Mouse (Mus musculus) neural tube, embryonic 15.5 days (tissue): ENCODE data around the gene Gzmm. TPM values are rescaled to one million over a fixed set of nuclear protein-coding genes. Genes with fewer than 3 reads are reported as not detected.

Experiments used
- ATAC-seq: fragments of 200-750 bp; cut with Nextera tagmentation; 2 replicates; pipeline ENCODE4 v1.8.0; 2017; ENCODE audit warnings: mild to moderate bottlenecking, moderate TSS enrichment, moderate library complexity; ENCODE audit not compliant: low FRiP score
- H3K27ac ChIP-seq: fragments of 300-500 bp; sonication (generic); replicated peaks from 2 replicates; pipeline ENCODE4 v1.5.1; 2015; ENCODE audit warnings: mild to moderate bottlenecking, inconsistent platforms
- H3K27me3 ChIP-seq: fragments of 300-500 bp; sonication (generic); replicated peaks from 2 replicates; pipeline ENCODE4 v1.6.1; 2015; ENCODE audit warnings: inconsistent platforms
- H3K36me3 ChIP-seq: fragments of 300-500 bp; sonication (generic); 2 replicates; pipeline ENCODE4 v1.6.1; 2015; ENCODE audit warnings: inconsistent platforms
- H3K4me1 ChIP-seq: fragments of 300-500 bp; sonication (generic); 2 replicates; pipeline ENCODE4 v1.6.1; 2015; ENCODE audit warnings: inconsistent platforms
- H3K4me2 ChIP-seq: fragments of 300-500 bp; sonication (generic); 2 replicates; pipeline ENCODE4 v1.6.1; 2015; ENCODE audit warnings: inconsistent platforms, mild to moderate bottlenecking, moderate library complexity
- H3K4me3 ChIP-seq: fragments of 300-500 bp; sonication (generic); replicated peaks from 2 replicates; pipeline ENCODE4 v1.5.1; 2015; ENCODE audit warnings: mild to moderate bottlenecking, inconsistent platforms
- H3K9ac ChIP-seq: fragments of 300-500 bp; sonication (generic); replicated peaks from 2 replicates; pipeline ENCODE4 v1.6.1; 2015; ENCODE audit warnings: mild to moderate bottlenecking, inconsistent platforms
- H3K9me3 ChIP-seq: fragments of 300-500 bp; sonication (generic); replicated peaks from 2 replicates; pipeline ENCODE4 v1.6.1; 2016; ENCODE audit warnings: inconsistent platforms
- WGBS: fragments of 180-500 bp; shearing (Covaris S2); methylation state at CpG from one replicate; pipeline ENCODE4 v1.1.7; 2015; ENCODE audit warnings: mixed read lengths; 5-methylcytosine and 5-hydroxymethylcytosine counted together
- polyA plus RNA-seq: library from polyadenylated mRNA; unstranded; fragments of >200 nt; fragmentation: Nextera tagmentation; extraction: Ambion mirVana; gene quantifications from 2 replicates; pipeline ENCODE4 v1.2.1, GENCODE M21; 2015

Gzmm gene
- polyA plus RNA-seq = 1.1 TPM in 2 replicates

DNA sequence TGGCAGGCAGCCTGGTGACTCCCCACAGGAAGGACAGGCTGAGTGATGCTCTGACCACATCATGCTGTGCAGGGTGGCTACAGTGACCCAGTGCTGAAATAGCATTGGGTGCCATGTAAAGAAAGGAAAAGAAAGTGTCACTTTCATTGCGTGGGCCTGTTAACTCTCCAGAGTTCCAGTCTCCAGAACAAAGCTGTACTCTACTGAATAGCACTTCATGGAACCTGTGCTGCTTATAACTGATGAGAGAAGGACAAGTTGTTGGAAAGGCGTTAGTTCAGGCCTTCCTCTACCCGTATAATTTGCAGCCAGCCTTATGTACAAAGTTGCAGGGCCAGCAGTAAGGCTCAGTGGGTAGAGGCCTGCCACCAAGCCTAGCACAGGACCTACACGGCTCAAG, at the start of gene Gzmm:
Gene Gzmm, plus strand, starts transcription at position 301 of the 400 bp plus-strand sequence.
- no peak within 1 kb of the TSS for H3K4me2 ChIP-seq
- H3K27ac ChIP-seq = no peak within 1 kb of the TSS
- no peaks in the 10 kb centered on the region for H3K27me3 ChIP-seq
- no peak for ATAC-seq
- no peak within 1 kb of the TSS for H3K4me3 ChIP-seq
- H3K9ac ChIP-seq = no peak within 1 kb of the TSS
- 79% methylated on average over 4 of the region's 4 CpGs for WGBS
- no peaks in the 10 kb centered on the region for H3K9me3 ChIP-seq
- peaks cover 7% of the 10 kb centered on the region for H3K4me1 ChIP-seq
- peaks cover 48% of the 10 kb centered on the region for H3K36me3 ChIP-seq

GRCm38 (mm10) chr10:79645711-79646110, 43.1 kb upstream of the Gzmm start, which contains the start of gene Odf3l2:
Odf3l2 (minus strand) TSS chr10:79645738.
- Histone ChIP-seq H3K9me3 (no peaks in the 10 kb centered on the region), H3K4me3 (no peak within 1 kb of the TSS), H3K27me3 (no peaks in the 10 kb centered on the region; the same call in 1 of the 2 replicates), H3K36me3 (no peaks in the 10 kb centered on the region), H3K4me1 (no peaks in the 10 kb centered on the region), H3K4me2 (no peak within 1 kb of the TSS), H3K27ac (no peak within 1 kb of the TSS), H3K9ac (no peak within 1 kb of the TSS)
- ATAC-seq = no peak
- WGBS = 85% methylated on average over 8 of the region's 8 CpGs

- Histone ChIP-seq H3K4me2 (no peak overlapping the region), H3K9ac (no peak overlapping the region), H3K36me3 (no peaks in the 10 kb centered on the region), H3K27me3 (peaks cover 9% of the 10 kb centered on the region), H3K9me3 (no peaks in the 10 kb centered on the region), H3K27ac (no peak overlapping the region), H3K4me3 (no peak overlapping the region), H3K4me1 (peaks cover 3% of the 10 kb centered on the region; the same call in 1 of the 2 replicates)
- WGBS = 32% methylated on average over 7 of the region's 7 CpGs
- peak; percentile 67; the same call in 1 of the 2 replicates for ATAC-seq
These were observed 39.6 kb upstream of the Gzmm start for GRCm38 (mm10) chr10:79649070-79649751.

- H3K9ac ChIP-seq = no peak overlapping the region
These were observed 36.0 kb upstream of the Gzmm start for GRCm38 (mm10) chr10:79652789-79653188.

DNA sequence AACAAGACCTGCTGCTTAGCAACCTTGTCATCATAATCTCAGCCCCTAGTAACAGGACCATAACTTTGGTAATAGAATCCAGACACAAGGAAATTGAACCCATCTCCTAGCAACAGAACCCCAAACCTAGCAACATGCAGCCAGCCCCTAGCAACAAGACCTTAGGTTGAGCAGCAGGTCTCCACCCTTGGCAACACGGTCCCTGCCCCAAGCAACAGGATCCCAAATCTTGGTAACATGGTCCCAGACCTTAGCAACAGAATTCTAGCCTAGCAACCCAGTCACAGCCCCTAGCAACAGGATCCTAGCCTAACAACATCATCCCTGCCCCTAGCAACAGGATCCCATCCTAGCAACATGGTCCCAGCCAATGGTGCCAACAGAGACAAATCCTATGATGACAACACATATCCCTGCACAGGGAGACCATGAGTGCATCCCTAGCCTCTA, 33.8 kb upstream of the Gzmm start:
- no peak overlapping the region for H3K4me3 ChIP-seq
- 3% methylated on average over 1 of the region's 1 CpGs for WGBS
- no peaks in the 10 kb centered on the region for H3K9me3 ChIP-seq
- H3K36me3 ChIP-seq = no peaks in the 10 kb centered on the region
- peaks cover 9% of the 10 kb centered on the region for H3K27me3 ChIP-seq
- H3K4me1 ChIP-seq = peaks cover 18% of the 10 kb centered on the region
- H3K27ac ChIP-seq = peak overlapping the region; percentile 64
- H3K9ac ChIP-seq = no peak overlapping the region
- ATAC-seq = peak; percentile 86
- H3K4me2 ChIP-seq = no peak overlapping the region

More at GRCm38 (mm10) chr10:79652789-79653188, 36.0 kb upstream of the Gzmm start:
- no peak overlapping the region for H3K27ac ChIP-seq
- no peaks in the 10 kb centered on the region for H3K9me3 ChIP-seq
- H3K4me1 ChIP-seq = peaks cover 18% of the 10 kb centered on the region
- peaks cover 9% of the 10 kb centered on the region for H3K27me3 ChIP-seq
- no peak overlapping the region for H3K4me3 ChIP-seq
- no peak for ATAC-seq
- H3K36me3 ChIP-seq = no peaks in the 10 kb centered on the region
- H3K4me2 ChIP-seq = no peak overlapping the region
- 89% methylated on average over 7 of the region's 7 CpGs for WGBS

GRCm38 (mm10) chr10:79658829-79659228, 30.0 kb upstream of the Gzmm start:
- Histone ChIP-seq H3K4me3 (no peak overlapping the region), H3K36me3 (no peaks in the 10 kb centered on the region)
- 22% methylated on average over 4 of the region's 4 CpGs for WGBS

GRCm38 (mm10) chr10:79660298-79660697, 28.5 kb upstream of the Gzmm start:
- 76% methylated on average over 2 of the region's 2 CpGs for WGBS
- Histone ChIP-seq H3K4me3 (no peak overlapping the region), H3K36me3 (no peaks in the 10 kb centered on the region), H3K9ac (no peak overlapping the region), H3K27ac (no peak overlapping the region), H3K4me2 (no peak overlapping the region), H3K27me3 (no peaks in the 10 kb centered on the region), H3K9me3 (no peaks in the 10 kb centered on the region), H3K4me1 (peaks cover 12% of the 10 kb centered on the region)
- ATAC-seq = no peak

More at GRCm38 (mm10) chr10:79658829-79659228, 30.0 kb upstream of the Gzmm start:
- no peak overlapping the region for H3K9ac ChIP-seq
- H3K9me3 ChIP-seq = no peaks in the 10 kb centered on the region
- no peak overlapping the region for H3K27ac ChIP-seq
- no peak overlapping the region for H3K4me2 ChIP-seq
- peaks cover 19% of the 10 kb centered on the region for H3K4me1 ChIP-seq
- ATAC-seq = no peak
- H3K27me3 ChIP-seq = no peaks in the 10 kb centered on the region

GRCm38 (mm10) chr10:79661861-79662260, 27.0 kb upstream of the Gzmm start:
- no peak overlapping the region for H3K27ac ChIP-seq
- no peaks in the 10 kb centered on the region for H3K9me3 ChIP-seq
- 50% methylated on average over 3 of the region's 3 CpGs for WGBS
- H3K4me1 ChIP-seq = peaks cover 7% of the 10 kb centered on the region
- no peak overlapping the region for H3K4me2 ChIP-seq
- H3K9ac ChIP-seq = no peak overlapping the region
- no peak overlapping the region for H3K4me3 ChIP-seq
- no peaks in the 10 kb centered on the region for H3K27me3 ChIP-seq
- no peak for ATAC-seq
- no peaks in the 10 kb centered on the region for H3K36me3 ChIP-seq

DNA sequence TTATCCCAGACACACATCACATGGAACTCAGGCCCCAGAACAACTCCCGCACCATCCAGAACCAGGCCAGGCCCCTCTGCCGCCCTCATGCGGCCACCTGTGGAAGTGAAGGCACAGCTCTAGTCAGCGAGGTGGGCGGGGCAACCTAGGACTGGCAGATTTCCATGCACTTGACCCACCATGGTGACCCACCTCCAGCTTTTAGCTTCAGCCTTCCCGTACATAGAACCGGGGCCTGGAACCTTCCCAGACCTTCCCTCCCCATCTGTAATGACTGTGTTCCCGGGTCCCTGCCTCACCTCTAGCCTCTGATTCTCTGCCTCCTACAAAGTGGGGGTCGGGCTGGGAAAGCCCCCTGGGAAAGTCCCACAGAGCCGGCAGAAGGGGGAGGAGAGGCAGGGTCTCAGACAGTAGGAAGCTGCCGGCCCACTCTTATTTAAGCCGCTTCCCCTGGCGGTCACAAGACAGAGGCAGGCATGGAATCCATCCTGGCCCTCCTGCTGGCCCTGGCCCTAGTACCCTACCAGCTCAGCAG, 24.6 kb upstream of the Gzmm start, which contains the start of gene Madcam1:
Gene Madcam1, plus strand, starts transcription at position 429 of the 535 bp plus-strand sequence.
- WGBS = 13% methylated on average over 13 of the region's 13 CpGs
- Histone ChIP-seq H3K4me3 (no peak within 1 kb of the TSS), H3K4me2 (no peak within 1 kb of the TSS), H3K4me1 (peaks cover 17% of the 10 kb centered on the region), H3K9ac (no peak within 1 kb of the TSS), H3K9me3 (no peaks in the 10 kb centered on the region), H3K27ac (no peak within 1 kb of the TSS), H3K27me3 (no peaks in the 10 kb centered on the region), H3K36me3 (no peaks in the 10 kb centered on the region)
- ATAC-seq = peak; percentile 8; the same call in 1 of the 2 replicates

DNA sequence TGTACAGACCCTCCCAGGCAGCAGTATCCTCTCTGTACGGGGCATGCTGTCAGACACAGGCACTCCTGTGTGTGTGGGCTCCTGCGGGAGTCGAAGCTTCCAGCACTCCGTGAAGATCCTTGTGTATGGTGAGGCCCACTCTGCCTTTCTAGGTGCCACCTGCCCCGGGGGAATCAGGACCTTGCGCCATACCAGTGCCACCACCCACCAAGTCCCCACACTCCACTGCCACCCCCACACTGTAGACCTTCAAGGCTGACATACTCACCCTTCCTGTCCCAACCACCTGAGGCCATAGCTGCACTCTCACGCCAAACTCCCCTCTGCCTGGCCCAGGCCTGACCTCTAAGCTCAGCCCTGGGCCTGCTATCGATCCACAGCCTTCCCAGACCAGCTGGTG, 23.8 kb upstream of the Gzmm start:
- WGBS = 83% methylated on average over 8 of the region's 8 CpGs
- Histone ChIP-seq H3K9me3 (no peaks in the 10 kb centered on the region), H3K4me2 (no peak overlapping the region), H3K36me3 (no peaks in the 10 kb centered on the region), H3K27ac (no peak overlapping the region), H3K4me3 (no peak overlapping the region), H3K4me1 (peaks cover 18% of the 10 kb centered on the region), H3K9ac (no peak overlapping the region), H3K27me3 (no peaks in the 10 kb centered on the region)
- ATAC-seq = no peak

- no peaks in the 10 kb centered on the region for H3K36me3 ChIP-seq
- 66% methylated on average over 9 of the region's 9 CpGs for WGBS
- no peak overlapping the region for H3K27ac ChIP-seq
- no peak overlapping the region for H3K4me2 ChIP-seq
- no peaks in the 10 kb centered on the region for H3K9me3 ChIP-seq
- H3K27me3 ChIP-seq = no peaks in the 10 kb centered on the region
- ATAC-seq = no peak
- no peak overlapping the region for H3K4me3 ChIP-seq
- H3K4me1 ChIP-seq = peaks cover 32% of the 10 kb centered on the region
- H3K9ac ChIP-seq = no peak overlapping the region
These were observed 22.3 kb upstream of the Gzmm start for GRCm38 (mm10) chr10:79666493-79666892.

DNA sequence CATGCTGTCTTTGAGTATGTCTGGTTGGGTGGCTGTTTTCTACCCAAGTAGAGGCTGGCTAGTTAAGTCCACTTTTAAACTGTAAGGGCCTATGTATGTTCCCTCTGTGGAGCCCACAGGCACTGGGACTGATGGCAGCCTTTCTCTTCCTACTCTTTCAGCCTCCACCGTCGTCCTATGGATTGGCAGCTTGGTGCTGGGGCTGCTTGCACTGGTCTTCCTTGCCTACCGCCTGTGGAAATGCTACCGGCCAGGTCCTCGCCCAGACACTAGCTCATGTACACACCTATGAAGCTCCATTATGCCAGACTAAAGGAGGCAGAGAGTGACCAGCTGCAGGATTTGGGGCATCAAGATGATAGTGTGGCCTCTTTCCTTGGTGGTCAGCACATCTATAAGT, 20.7 kb upstream of the Gzmm start:
- H3K4me2 ChIP-seq = peak overlapping the region; percentile 95
- 73% methylated on average over 5 of the region's 5 CpGs for WGBS
- H3K36me3 ChIP-seq = peaks cover 5% of the 10 kb centered on the region; the same call in 1 of the 2 replicates
- no peaks in the 10 kb centered on the region for H3K9me3 ChIP-seq
- H3K27ac ChIP-seq = peak overlapping the region; percentile 94
- no peak for ATAC-seq
- peak overlapping the region; percentile 61 for H3K4me3 ChIP-seq
- peaks cover 40% of the 10 kb centered on the region for H3K4me1 ChIP-seq
- H3K27me3 ChIP-seq = no peaks in the 10 kb centered on the region
- peak overlapping the region; percentile 76; the same call in 1 of the 2 replicates for H3K9ac ChIP-seq
